Mouse (Mus musculus): ENCODE results near the gene Itga5. TPM values are rescaled to one million over a fixed set of nuclear protein-coding genes. Genes with fewer than 3 reads are reported as not detected.

Gene Itga5
- total and polyA plus RNA-seq, 2 experiments: 3.0 to 28.1 TPM

DNA sequence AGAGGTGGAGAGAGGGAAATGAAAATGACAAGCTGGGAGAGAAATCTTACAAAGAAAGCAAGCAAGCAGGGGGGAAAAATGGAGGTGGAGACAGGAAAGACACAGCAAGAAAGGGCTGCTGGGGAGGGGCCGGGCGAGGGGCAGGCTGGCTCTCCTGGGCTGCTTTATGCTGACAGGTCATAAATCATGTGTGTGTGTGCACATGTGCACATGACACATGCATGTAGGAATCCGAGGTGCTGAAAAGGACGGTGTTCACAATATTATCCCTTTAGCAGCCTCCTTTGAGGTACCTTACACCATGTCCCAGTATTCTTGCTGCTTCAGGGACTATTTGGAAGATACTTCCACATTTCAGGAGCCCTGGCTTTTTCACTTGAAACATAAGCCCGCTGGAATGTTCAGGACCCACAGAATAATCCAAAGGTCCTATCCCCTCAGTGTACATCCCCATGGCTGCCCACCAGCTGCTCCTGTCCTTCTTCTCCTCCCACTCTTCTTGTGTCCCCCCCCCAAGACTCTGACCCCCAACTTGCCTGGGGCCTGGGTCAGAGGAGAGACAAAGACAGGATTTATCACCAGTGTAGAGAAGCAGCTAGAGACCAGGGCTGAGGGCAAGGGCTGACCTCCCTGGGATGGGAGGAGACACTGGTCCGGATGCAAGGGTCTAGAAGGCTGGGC is 64.1 kb downstream of the Itga5 start:
- H3K79me2 ChIP-seq (ENCODE audit: control insufficient read depth, insufficient read depth, low read length): no peaks in the 10 kb centered on the region
- no peak overlapping the region for H3K9ac ChIP-seq (ENCODE audit: low read depth, low read length)
- peaks cover 19% of the 10 kb centered on the region for H3K36me3 ChIP-seq (ENCODE audit: control insufficient read depth, insufficient read depth, low read length)
- H3K27ac ChIP-seq (replicated peaks; ENCODE audit: insufficient read depth, low read depth, low read length): no peak overlapping the region
- H3K4me3 ChIP-seq (ENCODE audit: insufficient read depth, low read depth, low read length): no peak overlapping the region
- H3K27me3 ChIP-seq (ENCODE audit: control insufficient read depth, insufficient read depth, low read length): no peaks in the 10 kb centered on the region
- WGBS: 75% methylated on average over 6 of the region's 6 CpGs
- no peak for TF ChIP-seq CTCF (IDR thresholded peaks at IDR 0.05; ENCODE audit: low read depth, low read length)
- no peak for TF ChIP-seq POLR2A (IDR thresholded peaks at IDR 0.05; ENCODE audit: extremely low read depth, insufficient read depth, low read length)
- H3K4me1 ChIP-seq (ENCODE audit: control insufficient read depth, insufficient read depth, low read length): peaks cover 18% of the 10 kb centered on the region
- DNase-seq (ENCODE audit: extremely low read depth, low read depth, low spot score): no peak

DNA sequence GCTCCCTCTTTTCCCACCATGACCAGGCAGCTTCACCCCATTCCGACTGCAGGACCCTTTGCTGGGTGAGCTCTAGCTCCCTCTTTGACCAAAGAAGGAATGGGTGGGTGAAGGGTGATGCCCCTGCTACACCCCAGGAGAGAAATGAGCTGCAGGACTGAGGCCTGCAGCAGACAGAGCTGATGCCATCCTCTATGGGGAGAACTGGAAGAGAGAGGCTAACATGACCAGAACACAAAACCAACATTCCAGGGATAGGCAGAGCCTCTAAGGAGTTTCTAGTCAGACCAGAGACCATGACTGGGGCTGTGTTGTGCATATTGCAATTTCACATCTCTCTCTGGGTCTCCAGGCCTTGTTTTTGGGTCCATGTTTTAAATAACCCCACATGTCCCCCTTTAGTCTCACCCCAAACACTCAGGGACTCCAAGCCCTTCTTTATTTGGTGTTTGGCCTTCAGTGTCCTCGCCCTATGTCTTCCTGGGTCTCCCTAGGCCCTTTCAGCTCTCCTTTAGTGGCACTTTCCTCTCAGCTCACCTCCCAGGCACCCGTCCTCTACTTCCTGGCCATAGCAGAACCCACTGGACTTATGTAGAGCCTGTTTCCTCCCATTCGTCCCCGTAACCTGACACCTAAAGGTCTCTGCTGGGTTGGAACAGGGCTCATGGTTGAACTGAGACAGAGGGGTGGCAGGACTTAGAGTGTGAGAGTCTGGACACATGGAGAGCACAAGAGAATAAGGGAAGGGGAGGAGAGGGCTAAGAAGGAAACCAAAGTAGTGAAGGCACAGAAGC is 64.8 kb downstream of the Itga5 start:
- Histone ChIP-seq H3K4me3 (ENCODE audit: insufficient read depth, low read depth, low read length) (no peak overlapping the region), H3K36me3 (ENCODE audit: control insufficient read depth, insufficient read depth, low read length) (peaks cover 25% of the 10 kb centered on the region), H3K9ac (ENCODE audit: low read depth, low read length) (no peak overlapping the region), H3K4me1 (ENCODE audit: control insufficient read depth, insufficient read depth, low read length) (peaks cover 13% of the 10 kb centered on the region), H3K79me2 (ENCODE audit: control insufficient read depth, insufficient read depth, low read length) (no peaks in the 10 kb centered on the region), H3K27me3 (ENCODE audit: control insufficient read depth, insufficient read depth, low read length) (no peaks in the 10 kb centered on the region), H3K27ac (replicated peaks; ENCODE audit: insufficient read depth, low read depth, low read length) (no peak overlapping the region)
- 73% methylated on average over 5 of the region's 5 CpGs for WGBS
- no peak for DNase-seq (ENCODE audit: extremely low read depth, low read depth, low spot score)
- TF ChIP-seq POLR2A (IDR thresholded peaks at IDR 0.05; ENCODE audit: extremely low read depth, insufficient read depth, low read length): no peak
- no peak for TF ChIP-seq CTCF (IDR thresholded peaks at IDR 0.05; ENCODE audit: low read depth, low read length)

DNA sequence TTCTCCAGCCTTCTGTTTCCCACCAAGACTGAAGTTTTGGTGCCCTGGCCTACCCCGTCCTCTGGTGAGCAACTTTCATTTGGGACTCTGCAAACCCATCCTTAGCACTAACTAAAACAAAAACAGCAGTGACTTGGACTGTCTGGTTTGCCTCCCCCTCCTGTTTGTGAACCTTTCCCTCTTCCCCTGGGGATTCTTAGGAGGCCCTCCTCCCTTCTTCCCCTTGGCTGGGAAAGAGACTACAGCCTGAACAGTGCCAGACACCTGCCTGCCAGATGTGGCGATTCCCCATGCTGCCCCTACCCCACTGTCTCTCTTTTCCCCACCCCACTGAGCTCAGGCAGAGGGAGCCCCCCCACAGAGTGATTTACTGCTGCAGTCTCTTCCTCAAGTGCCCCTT is 65.5 kb downstream of the Itga5 start:
- H3K9ac ChIP-seq (ENCODE audit: low read depth, low read length): no peak overlapping the region
- WGBS: 85% methylated on average over 2 of the region's 2 CpGs
- H3K36me3 ChIP-seq (ENCODE audit: control insufficient read depth, insufficient read depth, low read length): peaks cover 32% of the 10 kb centered on the region
- H3K27ac ChIP-seq (replicated peaks; ENCODE audit: insufficient read depth, low read depth, low read length): no peak overlapping the region
- no peaks in the 10 kb centered on the region for H3K27me3 ChIP-seq (ENCODE audit: control insufficient read depth, insufficient read depth, low read length)
- H3K4me3 ChIP-seq (ENCODE audit: insufficient read depth, low read depth, low read length): no peak overlapping the region
- no peak for DNase-seq (ENCODE audit: extremely low read depth, low read depth, low spot score)
- peaks cover 8% of the 10 kb centered on the region for H3K4me1 ChIP-seq (ENCODE audit: control insufficient read depth, insufficient read depth, low read length)
- TF ChIP-seq POLR2A (IDR thresholded peaks at IDR 0.05; ENCODE audit: extremely low read depth, insufficient read depth, low read length): no peak
- TF ChIP-seq CTCF (IDR thresholded peaks at IDR 0.05; ENCODE audit: low read depth, low read length): no peak
- no peaks in the 10 kb centered on the region for H3K79me2 ChIP-seq (ENCODE audit: control insufficient read depth, insufficient read depth, low read length)

DNA sequence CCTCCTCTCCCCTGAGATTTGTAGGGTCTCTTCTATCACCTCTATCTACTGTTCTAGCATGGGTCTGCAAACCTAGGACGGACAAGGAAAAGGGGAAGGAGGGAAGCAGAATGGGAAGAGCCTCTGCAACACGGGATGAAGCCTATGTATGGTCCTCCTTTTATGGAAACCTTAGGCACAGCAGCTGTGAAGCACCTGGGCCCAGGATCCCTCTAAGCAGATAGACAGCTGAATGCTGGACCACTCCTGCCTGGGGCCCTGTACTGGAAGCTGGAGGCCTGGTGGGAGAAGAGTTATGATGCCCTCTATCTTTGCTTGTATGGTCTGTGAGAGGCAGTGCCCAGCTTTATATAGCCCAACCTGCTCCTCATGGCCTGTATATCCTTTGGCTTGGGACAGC is 66.0 kb downstream of the Itga5 start:
- 58% methylated on average over 2 of the region's 2 CpGs for WGBS
- no peak for TF ChIP-seq POLR2A (IDR thresholded peaks at IDR 0.05; ENCODE audit: extremely low read depth, insufficient read depth, low read length)
- no peak for TF ChIP-seq CTCF (IDR thresholded peaks at IDR 0.05; ENCODE audit: low read depth, low read length)
- Histone ChIP-seq H3K4me3 (ENCODE audit: insufficient read depth, low read depth, low read length) (no peak overlapping the region), H3K27me3 (ENCODE audit: control insufficient read depth, insufficient read depth, low read length) (no peaks in the 10 kb centered on the region), H3K36me3 (ENCODE audit: control insufficient read depth, insufficient read depth, low read length) (peaks cover 34% of the 10 kb centered on the region), H3K9ac (ENCODE audit: low read depth, low read length) (no peak overlapping the region), H3K4me1 (ENCODE audit: control insufficient read depth, insufficient read depth, low read length) (peaks cover 8% of the 10 kb centered on the region), H3K79me2 (ENCODE audit: control insufficient read depth, insufficient read depth, low read length) (no peaks in the 10 kb centered on the region), H3K27ac (replicated peaks; ENCODE audit: insufficient read depth, low read depth, low read length) (no peak overlapping the region)
- no peak for DNase-seq (ENCODE audit: extremely low read depth, low read depth, low spot score)

DNA sequence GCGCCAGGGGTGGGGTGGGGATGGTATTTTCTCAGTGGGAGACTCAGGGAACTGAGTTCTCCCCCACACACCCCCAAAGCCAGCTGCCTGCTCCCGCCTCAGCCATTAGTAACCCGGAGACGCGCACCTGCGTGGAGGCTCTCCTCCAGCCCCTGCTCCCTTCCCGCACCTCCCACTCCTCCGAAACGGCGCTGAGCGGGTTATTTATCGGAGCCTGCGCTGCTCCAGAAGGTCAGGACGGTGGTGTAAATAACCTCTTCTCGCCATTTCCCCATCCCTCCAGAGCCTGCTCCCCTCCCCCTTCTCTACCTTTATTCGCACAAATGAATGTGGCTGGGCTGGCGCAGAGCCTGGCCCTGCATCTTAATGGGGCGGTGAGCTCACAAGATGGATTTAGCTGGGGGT is 66.5 kb downstream of the Itga5 start:
- 88% methylated on average over 18 of the region's 18 CpGs for WGBS
- no peak for TF ChIP-seq POLR2A (IDR thresholded peaks at IDR 0.05; ENCODE audit: extremely low read depth, insufficient read depth, low read length)
- no peak for TF ChIP-seq CTCF (IDR thresholded peaks at IDR 0.05; ENCODE audit: low read depth, low read length)
- Histone ChIP-seq H3K79me2 (ENCODE audit: control insufficient read depth, insufficient read depth, low read length) (no peaks in the 10 kb centered on the region), H3K4me3 (ENCODE audit: insufficient read depth, low read depth, low read length) (no peak overlapping the region), H3K4me1 (ENCODE audit: control insufficient read depth, insufficient read depth, low read length) (peaks cover 8% of the 10 kb centered on the region), H3K9ac (ENCODE audit: low read depth, low read length) (no peak overlapping the region), H3K27ac (replicated peaks; ENCODE audit: insufficient read depth, low read depth, low read length) (no peak overlapping the region), H3K36me3 (ENCODE audit: control insufficient read depth, insufficient read depth, low read length) (peaks cover 35% of the 10 kb centered on the region), H3K27me3 (ENCODE audit: control insufficient read depth, insufficient read depth, low read length) (no peaks in the 10 kb centered on the region)
- DNase-seq (ENCODE audit: extremely low read depth, low read depth, low spot score): no peak

DNA sequence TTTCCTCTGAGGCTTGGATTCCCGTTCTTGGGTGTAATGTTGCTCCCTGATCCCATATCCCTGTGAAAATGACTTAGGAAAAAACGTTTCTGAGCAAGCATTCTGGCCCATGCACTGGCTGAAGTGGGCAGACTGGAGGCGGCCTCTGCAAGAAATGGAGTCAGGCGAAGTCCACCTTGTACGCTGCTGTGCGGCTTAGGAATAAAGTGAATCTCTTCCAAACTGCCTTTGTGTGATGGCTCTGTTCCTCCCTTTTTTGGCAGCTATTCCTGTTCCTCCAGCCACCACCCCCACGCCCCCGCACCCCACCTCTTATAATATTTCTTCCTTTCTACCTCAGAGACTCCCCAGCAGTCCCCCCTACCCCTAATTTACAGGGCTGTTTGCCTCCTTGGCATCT is 66.9 kb downstream of the Itga5 start:
- TF ChIP-seq CTCF (IDR thresholded peaks at IDR 0.05; ENCODE audit: low read depth, low read length): no peak
- no peak for TF ChIP-seq POLR2A (IDR thresholded peaks at IDR 0.05; ENCODE audit: extremely low read depth, insufficient read depth, low read length)
- WGBS: 85% methylated on average over 8 of the region's 8 CpGs
- Histone ChIP-seq H3K9ac (ENCODE audit: low read depth, low read length) (no peak overlapping the region), H3K27ac (replicated peaks; ENCODE audit: insufficient read depth, low read depth, low read length) (no peak overlapping the region), H3K79me2 (ENCODE audit: control insufficient read depth, insufficient read depth, low read length) (no peaks in the 10 kb centered on the region), H3K4me3 (ENCODE audit: insufficient read depth, low read depth, low read length) (no peak overlapping the region), H3K4me1 (ENCODE audit: control insufficient read depth, insufficient read depth, low read length) (peaks cover 8% of the 10 kb centered on the region), H3K27me3 (ENCODE audit: control insufficient read depth, insufficient read depth, low read length) (no peaks in the 10 kb centered on the region), H3K36me3 (ENCODE audit: control insufficient read depth, insufficient read depth, low read length) (peaks cover 37% of the 10 kb centered on the region)
- no peak for DNase-seq (ENCODE audit: extremely low read depth, low read depth, low spot score)
